In the genomic region with DNA sequence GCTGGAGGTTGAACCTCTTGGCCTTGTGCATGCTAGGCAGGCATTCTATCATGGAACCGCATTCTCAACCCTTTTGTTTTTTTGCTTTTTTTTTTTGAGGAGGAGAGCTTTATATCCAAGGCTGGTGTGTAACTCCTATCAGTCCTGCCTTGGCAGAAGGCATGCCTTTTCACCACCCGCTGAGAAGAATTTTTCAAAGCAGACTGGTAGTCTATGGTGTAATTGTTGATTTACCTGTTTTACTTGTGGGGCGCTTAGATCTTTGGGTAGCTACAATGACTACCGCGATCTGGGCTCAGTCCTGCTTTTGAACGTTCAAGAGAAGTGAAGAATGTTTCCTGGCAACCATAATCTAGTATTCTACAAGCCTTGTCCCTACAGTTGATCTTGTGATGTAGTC, we compare ENCODE assay signal across 8 mouse cellular contexts. TPM values are rescaled to one million over a fixed set of nuclear protein-coding genes. Genes with fewer than 3 reads are reported as not detected.
A peak's percentile ranks its signal among the peaks of the same experiment; 100 is the strongest.
DNase-seq lines count a peak whose midpoint lies in the region; ATAC-seq lines count a peak whose summit lies in the region.

No protein-coding gene starts in this region.

- peaks cover 27% of the 10 kb centered on the region for H3K36me3 ChIP-seq in heart, embryonic 14.5 days (ENCODE audit: control insufficient read depth, insufficient read depth, low read length)
- H3K36me3 ChIP-seq in hindbrain, embryonic 15.5 days = peaks cover 7% of the 10 kb centered on the region
- peaks cover 4% of the 10 kb centered on the region; the same call in 1 of the 2 replicates for H3K36me3 ChIP-seq in midbrain, embryonic 15.5 days (replicated peaks)

- H3K4me2 ChIP-seq in heart, embryonic 14.5 days (ENCODE audit: low read length) = peak overlapping the region; percentile 98
- H3K4me2 ChIP-seq in hindbrain, embryonic 15.5 days = peak overlapping the region; percentile 94
- peak overlapping the region; percentile 93 for H3K4me2 ChIP-seq in midbrain, embryonic 15.5 days

- peaks cover 0 to 15% of the 10 kb centered on the region in 2 experiments; a peak in 3 of 4 replicates for H3K4me1 ChIP-seq in heart, embryonic 14.5 days (ENCODE audit: control insufficient read depth in 2 of 2, insufficient read depth in 2 of 2, low read length in 2 of 2)
- H3K4me1 ChIP-seq in brown adipose tissue, adult 24 weeks (ENCODE audit: control insufficient read depth, insufficient read depth, insufficient read length, low read length) = no peaks in the 10 kb centered on the region
- H3K4me1 ChIP-seq in hindbrain, embryonic 15.5 days (replicated peaks) = peaks cover 20% of the 10 kb centered on the region
- peaks cover 22% of the 10 kb centered on the region for H3K4me1 ChIP-seq in midbrain, embryonic 15.5 days

- no peak for ATAC-seq in heart, embryonic 14.5 days (ENCODE audit: insufficient number of reproducible peaks, insufficient read depth, low FRiP score, low read depth)
- no peak for ATAC-seq in hindbrain, embryonic 15.5 days (ENCODE audit: low FRiP score, low read depth)
- no peak for ATAC-seq in midbrain, embryonic 15.5 days (replicated peaks)

- no peaks in the 10 kb centered on the region for H3K9me3 ChIP-seq in heart, embryonic 14.5 days (ENCODE audit: control insufficient read depth, low read length)
- no peaks in the 10 kb centered on the region for H3K9me3 ChIP-seq in hindbrain, embryonic 15.5 days
- H3K9me3 ChIP-seq in midbrain, embryonic 15.5 days = no peaks in the 10 kb centered on the region

- peak overlapping the region in 1 of 2 experiments; percentile 92; a peak in 1 of 4 replicates for H3K27ac ChIP-seq in heart, embryonic 14.5 days (replicated peaks in 1 of 2; ENCODE audit: control insufficient read depth in 1 of 2, insufficient read depth in 1 of 2, low read depth in 2 of 2, low read length in 2 of 2)
- no peak overlapping the region for H3K27ac ChIP-seq in brown adipose tissue, adult 24 weeks (replicated peaks; ENCODE audit: low read depth, low read length)
- peak overlapping the region; percentile 94 for H3K27ac ChIP-seq in hindbrain, embryonic 15.5 days (replicated peaks)
- peak overlapping the region; percentile 96 for H3K27ac ChIP-seq in midbrain, embryonic 15.5 days

- peak overlapping the region; percentile 96 for H3K9ac ChIP-seq in heart, embryonic 14.5 days (ENCODE audit: low read length)
- peak overlapping the region; percentile 93 for H3K9ac ChIP-seq in hindbrain, embryonic 15.5 days
- peak overlapping the region; percentile 93 for H3K9ac ChIP-seq in midbrain, embryonic 15.5 days

- peak overlapping the region; percentile 62 to 95 for H3K4me3 ChIP-seq in heart, embryonic 14.5 days (ENCODE audit: control insufficient read depth in 1 of 2, insufficient read depth in 1 of 2, low read depth in 1 of 2, low read length in 2 of 2)
- peak overlapping the region; percentile 96 for H3K4me3 ChIP-seq in brown adipose tissue, adult 24 weeks (ENCODE audit: insufficient read depth, low read depth, low read length)
- peak overlapping the region; percentile 75 for H3K4me3 ChIP-seq in hindbrain, embryonic 15.5 days
- peak overlapping the region; percentile 81 for H3K4me3 ChIP-seq in midbrain, embryonic 15.5 days

- H3K27me3 ChIP-seq in heart, embryonic 14.5 days (ENCODE audit: control insufficient read depth, insufficient read depth, low read length) = no peaks in the 10 kb centered on the region
- no peaks in the 10 kb centered on the region for H3K27me3 ChIP-seq in hindbrain, embryonic 15.5 days
- no peaks in the 10 kb centered on the region for H3K27me3 ChIP-seq in midbrain, embryonic 15.5 days (replicated peaks)

- WGBS in heart, embryonic 14.5 days = 58% methylated on average over 6 of the region's 6 CpGs
- WGBS in hindbrain, embryonic 15.5 days = 68% methylated on average over 6 of the region's 6 CpGs
- WGBS in midbrain, embryonic 15.5 days = 64% methylated on average over 6 of the region's 6 CpGs

- no peak for DNase-seq in heart, adult 9 months (ENCODE audit: low spot score in 2 of 2)
- no peak for DNase-seq in T-cell, adult 2 months (ENCODE audit: low spot score)
- no peak for DNase-seq in urinary bladder, postnatal 4 days (ENCODE audit: low spot score in 2 of 2)
- DNase-seq in embryo, embryonic 11 days = no peak

RNA-seq across cellular contexts. Expression of a gene that starts 0.9 kb away (rescaled TPM):
- polyA plus RNA-seq in heart, embryonic 14.5 days (2014; fragmentation: Nextera tagmentation; extraction: Ambion mirVana) = 68.0 and 72.9 TPM in 2 replicates
- polyA plus RNA-seq in brown adipose tissue, adult 24 weeks (2012; ENCODE audit: insufficient read depth, insufficient read length, missing spikeins) = 18.3 and 27.9 TPM in 2 replicates
- 78.1 and 79.3 TPM in 2 replicates for polyA plus RNA-seq in hindbrain, embryonic 15.5 days (2015; fragmentation: Nextera tagmentation; extraction: Ambion mirVana)
- 80.1 and 83.7 TPM in 2 replicates for polyA plus RNA-seq in midbrain, embryonic 15.5 days (2015; fragmentation: Nextera tagmentation; extraction: Ambion mirVana)

RNA-seq across cellular contexts. Expression of a gene that starts 0.9 kb away (rescaled TPM):
- 36.5 and 36.9 TPM in 2 replicates for polyA plus RNA-seq in heart, embryonic 14.5 days (2014; fragmentation: Nextera tagmentation; extraction: Ambion mirVana)
- 22.4 and 35.2 TPM in 2 replicates for polyA plus RNA-seq in brown adipose tissue, adult 24 weeks (2012; ENCODE audit: insufficient read depth, insufficient read length, missing spikeins)
- 87.1 and 93.5 TPM in 2 replicates for polyA plus RNA-seq in hindbrain, embryonic 15.5 days (2015; fragmentation: Nextera tagmentation; extraction: Ambion mirVana)
- 86.6 and 88.5 TPM in 2 replicates for polyA plus RNA-seq in midbrain, embryonic 15.5 days (2015; fragmentation: Nextera tagmentation; extraction: Ambion mirVana)

RNA-seq across cellular contexts. Expression of a gene that starts 36.8 kb away (rescaled TPM):
- not detected in 2 replicates for polyA plus RNA-seq in heart, embryonic 14.5 days (2014; fragmentation: Nextera tagmentation; extraction: Ambion mirVana)
- 62.1 and 62.5 TPM in 2 replicates for polyA plus RNA-seq in brown adipose tissue, adult 24 weeks (2012; ENCODE audit: insufficient read depth, insufficient read length, missing spikeins)
- polyA plus RNA-seq in hindbrain, embryonic 15.5 days (2015; fragmentation: Nextera tagmentation; extraction: Ambion mirVana) = 3.2 and 3.6 TPM in 2 replicates
- polyA plus RNA-seq in midbrain, embryonic 15.5 days (2015; fragmentation: Nextera tagmentation; extraction: Ambion mirVana) = 1.5 and 3.1 TPM in 2 replicates

Comparison
In these comparisons a context has a peak if more than half of its experiments do, and no peak if none do; other contexts are left out.
1. RNA of a gene that starts 36.8 kb away (polyA plus RNA-seq): 62.1 to 62.5 TPM in brown adipose tissue, adult 24 weeks; 3.2 to 3.6 TPM in hindbrain, embryonic 15.5 days, 1.5 to 3.1 TPM in midbrain, embryonic 15.5 days and not detected in heart, embryonic 14.5 days; every median in the first group is over 10 times any median in the second.
2. Peak in every context shown above with its lines, with median percentiles within 50 percentile points of each other: H3K4me2 ChIP-seq, H3K4me3 ChIP-seq and H3K9ac ChIP-seq.